Mouse (Mus musculus): ENCODE results near the gene 4930519G04Rik. TPM values are rescaled to one million over a fixed set of nuclear protein-coding genes. Genes with fewer than 3 reads are reported as not detected.
"Not testable (repeated sequence)": the region's sequence is repeated elsewhere in the genome, so short reads cannot be mapped to it uniquely, and the experiment has no call there.

The 4930519G04Rik gene
- polyA plus RNA-seq, 1 experiment from 2014 or later: not detected

DNA sequence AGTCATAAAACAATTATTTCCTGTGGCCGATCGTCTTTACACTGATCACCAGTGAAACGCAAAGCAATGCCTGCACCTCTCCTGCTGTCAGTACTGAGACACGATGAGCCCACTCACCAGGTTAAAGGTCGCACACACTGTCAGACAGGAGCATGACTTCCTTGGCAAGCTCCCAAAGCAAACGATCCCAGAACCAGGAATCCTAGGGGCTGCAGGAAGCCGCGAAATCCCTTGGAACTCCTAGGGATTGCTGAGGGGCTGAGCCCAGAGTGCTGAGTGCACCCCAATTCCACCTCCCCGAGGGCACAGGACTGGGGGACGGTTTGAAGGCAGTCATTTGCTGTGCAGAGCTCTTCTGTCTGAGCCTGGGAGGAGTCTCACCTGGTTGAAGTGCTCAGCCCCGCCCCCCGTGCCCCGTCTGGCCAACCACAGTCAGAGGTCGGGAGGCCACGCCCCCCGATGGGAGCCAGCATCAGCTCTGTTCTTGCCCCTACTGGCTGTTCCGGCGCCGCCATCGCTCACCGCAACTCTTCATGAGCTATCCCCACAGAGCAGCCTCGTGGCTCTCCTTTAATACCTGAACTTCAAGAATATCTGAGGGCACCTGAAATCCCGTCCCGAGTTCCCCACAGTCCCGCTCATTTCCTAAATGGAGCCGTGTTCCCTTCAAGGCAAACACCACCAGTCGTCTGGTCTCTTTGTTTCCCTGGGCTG is 27.3 kb upstream of the 4930519G04Rik start:
- Histone ChIP-seq H3K27ac (replicated peaks; ENCODE audit: low read depth, low read length) (no peak overlapping the region), H3K27me3 (ENCODE audit: control insufficient read depth, insufficient read depth, low read length) (no peaks in the 10 kb centered on the region), H3K4me3 (ENCODE audit: low read depth, low read length) (peak overlapping the region; percentile 32), H3K9me3 (replicated peaks; ENCODE audit: control insufficient read depth, low read length) (no peaks in the 10 kb centered on the region), H3K36me3 (replicated peaks; ENCODE audit: control insufficient read depth, insufficient read depth, low read depth, low read length) (no peaks in the 10 kb centered on the region), H3K9ac (replicated peaks; ENCODE audit: low read length) (peak overlapping the region; percentile 58), H3K4me1 (ENCODE audit: control insufficient read depth, insufficient read depth, low read length) (no peaks in the 10 kb centered on the region), H3K4me2 (ENCODE audit: low read depth, low read length) (peak overlapping the region; percentile 45)
- peak; percentile 74; the same call in 1 of the 2 replicates for ATAC-seq (replicated peaks; ENCODE audit: insufficient number of reproducible peaks, low FRiP score, low TSS enrichment, low read depth)
- peak; percentile 91 for DNase-seq (ENCODE audit: low spot score)
- 10% methylated on average over 26 of the region's 27 CpGs for WGBS

DNA sequence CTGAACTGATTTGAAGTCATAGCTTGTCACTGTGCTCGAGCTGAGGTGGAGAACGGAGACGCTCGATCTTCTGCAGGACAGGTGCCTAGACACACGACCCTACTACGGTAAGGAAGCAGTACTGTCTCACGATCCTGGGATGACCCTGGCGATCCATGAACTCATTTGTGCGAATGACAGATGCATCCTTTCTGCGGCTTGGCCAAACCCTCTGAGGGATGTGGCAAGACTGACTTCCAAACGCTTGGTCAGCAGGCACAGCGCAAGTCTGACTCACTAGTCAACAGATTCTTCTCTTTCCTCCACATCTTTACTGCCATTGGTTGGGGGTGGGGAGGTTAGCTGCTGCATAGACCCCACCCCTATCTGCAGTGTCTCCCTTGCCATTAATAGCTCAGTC is 26.0 kb upstream of the 4930519G04Rik start:
- DNase-seq (ENCODE audit: low spot score) (no peak), ATAC-seq (replicated peaks; ENCODE audit: insufficient number of reproducible peaks, low FRiP score, low TSS enrichment, low read depth) (no peak)
- Histone ChIP-seq H3K9me3 (replicated peaks; ENCODE audit: control insufficient read depth, low read length) (no peaks in the 10 kb centered on the region), H3K27ac (replicated peaks; ENCODE audit: low read depth, low read length) (no peak overlapping the region), H3K4me3 (ENCODE audit: low read depth, low read length) (no peak overlapping the region), H3K4me1 (ENCODE audit: control insufficient read depth, insufficient read depth, low read length) (no peaks in the 10 kb centered on the region), H3K36me3 (replicated peaks; ENCODE audit: control insufficient read depth, insufficient read depth, low read depth, low read length) (no peaks in the 10 kb centered on the region), H3K27me3 (ENCODE audit: control insufficient read depth, insufficient read depth, low read length) (no peaks in the 10 kb centered on the region), H3K9ac (replicated peaks; ENCODE audit: low read length) (no peak overlapping the region), H3K4me2 (ENCODE audit: low read depth, low read length) (no peak overlapping the region)
- 91% methylated on average over 12 of the region's 12 CpGs for WGBS

DNA sequence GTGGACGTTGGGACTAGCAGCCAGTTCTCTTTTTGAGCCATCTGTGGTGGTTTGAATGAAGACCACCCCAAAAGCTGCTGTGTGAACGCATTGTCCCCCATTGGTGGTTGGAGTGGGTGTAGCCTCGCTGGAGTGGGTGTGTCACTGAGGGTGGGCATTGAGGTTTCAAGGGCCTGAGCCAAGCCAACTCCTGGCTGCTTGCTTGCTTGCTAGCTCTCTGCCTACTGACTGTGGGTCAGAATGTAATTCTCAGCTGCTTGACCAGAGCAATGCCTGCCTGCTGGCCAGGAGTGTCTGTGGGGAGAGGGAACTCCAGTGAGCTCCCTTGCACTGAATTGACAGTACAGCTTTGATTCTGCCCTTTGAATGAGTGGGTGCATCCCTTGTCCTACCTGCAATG is 23.7 kb upstream of the 4930519G04Rik start:
- H3K27me3 ChIP-seq (ENCODE audit: control insufficient read depth, insufficient read depth, low read length): no peaks in the 10 kb centered on the region
- no peaks in the 10 kb centered on the region for H3K4me1 ChIP-seq (ENCODE audit: control insufficient read depth, insufficient read depth, low read length)
- no peak overlapping the region for H3K9ac ChIP-seq (replicated peaks; ENCODE audit: low read length)
- no peaks in the 10 kb centered on the region for H3K36me3 ChIP-seq (replicated peaks; ENCODE audit: control insufficient read depth, insufficient read depth, low read depth, low read length)
- no peak overlapping the region for H3K27ac ChIP-seq (replicated peaks; ENCODE audit: low read depth, low read length)
- H3K4me2 ChIP-seq (ENCODE audit: low read depth, low read length): no peak overlapping the region
- WGBS: 73% methylated on average over 3 of the region's 3 CpGs
- no peak overlapping the region for H3K4me3 ChIP-seq (ENCODE audit: low read depth, low read length)
- DNase-seq (ENCODE audit: low spot score) (no peak), ATAC-seq (replicated peaks; ENCODE audit: insufficient number of reproducible peaks, low FRiP score, low TSS enrichment, low read depth) (no peak)
- H3K9me3 ChIP-seq (replicated peaks; ENCODE audit: control insufficient read depth, low read length): no peaks in the 10 kb centered on the region

DNA sequence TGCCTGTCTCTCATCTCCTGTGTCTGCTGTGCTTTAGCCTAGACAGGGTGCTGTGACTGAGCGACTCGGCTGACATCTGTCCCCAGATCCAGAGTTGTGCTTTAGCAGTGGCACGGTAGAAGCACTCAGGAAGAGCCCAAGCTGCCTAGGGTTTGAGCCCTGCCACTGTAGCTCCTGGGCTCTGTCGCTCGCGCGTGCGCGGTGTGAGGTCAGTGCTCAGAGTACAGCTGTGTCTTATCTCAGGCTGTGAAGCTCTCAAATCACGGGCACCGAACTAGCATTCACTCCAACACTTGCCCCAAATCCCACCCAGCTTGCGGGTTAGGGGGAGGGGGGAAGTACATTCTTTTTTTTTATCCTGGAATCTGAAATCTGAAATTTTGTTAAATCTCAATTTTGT is 16.6 kb upstream of the 4930519G04Rik start:
- no peak overlapping the region for H3K9ac ChIP-seq (replicated peaks; ENCODE audit: low read length)
- no peak for DNase-seq (ENCODE audit: low spot score)
- H3K9me3 ChIP-seq (replicated peaks; ENCODE audit: control insufficient read depth, low read length): no peaks in the 10 kb centered on the region
- H3K36me3 ChIP-seq (replicated peaks; ENCODE audit: control insufficient read depth, insufficient read depth, low read depth, low read length): no peaks in the 10 kb centered on the region
- H3K27ac ChIP-seq (replicated peaks; ENCODE audit: low read depth, low read length): no peak overlapping the region
- no peak overlapping the region for H3K4me3 ChIP-seq (ENCODE audit: low read depth, low read length)
- H3K27me3 ChIP-seq (ENCODE audit: control insufficient read depth, insufficient read depth, low read length): no peaks in the 10 kb centered on the region
- no peaks in the 10 kb centered on the region for H3K4me1 ChIP-seq (ENCODE audit: control insufficient read depth, insufficient read depth, low read length)
- 64% methylated on average over 12 of the region's 12 CpGs for WGBS
- no peak for ATAC-seq (replicated peaks; ENCODE audit: insufficient number of reproducible peaks, low FRiP score, low TSS enrichment, low read depth)
- H3K4me2 ChIP-seq (ENCODE audit: low read depth, low read length): no peak overlapping the region

DNA sequence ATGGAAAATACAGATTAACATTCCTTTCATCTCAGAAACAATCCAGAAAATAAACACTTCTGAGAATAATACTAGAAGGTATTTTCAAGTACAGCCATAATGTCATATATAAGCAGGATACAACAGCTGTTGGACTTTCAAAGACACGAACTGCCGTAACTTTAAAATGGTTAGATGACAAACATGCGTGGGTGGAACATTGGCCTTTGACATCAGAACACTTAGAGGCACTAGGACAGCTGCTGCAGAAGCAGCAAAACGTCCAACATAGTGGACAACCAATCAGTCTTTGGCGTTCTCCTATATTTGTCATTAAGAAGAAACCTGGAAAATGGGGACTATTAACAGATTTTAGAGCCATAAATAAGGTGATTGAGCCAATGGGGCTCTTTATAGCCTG is 13.0 kb upstream of the 4930519G04Rik start:
- not testable (repeated sequence) for H3K27ac ChIP-seq (replicated peaks; ENCODE audit: low read depth, low read length); ATAC-seq (replicated peaks; ENCODE audit: insufficient number of reproducible peaks, low FRiP score, low TSS enrichment, low read depth); H3K4me3 ChIP-seq (ENCODE audit: low read depth, low read length); H3K9me3 ChIP-seq (replicated peaks; ENCODE audit: control insufficient read depth, low read length); H3K27me3 ChIP-seq (ENCODE audit: control insufficient read depth, insufficient read depth, low read length); H3K36me3 ChIP-seq (replicated peaks; ENCODE audit: control insufficient read depth, insufficient read depth, low read depth, low read length); H3K4me2 ChIP-seq (ENCODE audit: low read depth, low read length); DNase-seq (ENCODE audit: low spot score); H3K4me1 ChIP-seq (ENCODE audit: control insufficient read depth, insufficient read depth, low read length); H3K9ac ChIP-seq (replicated peaks; ENCODE audit: low read length)
- WGBS: 57% methylated on average over 5 of the region's 5 CpGs

DNA sequence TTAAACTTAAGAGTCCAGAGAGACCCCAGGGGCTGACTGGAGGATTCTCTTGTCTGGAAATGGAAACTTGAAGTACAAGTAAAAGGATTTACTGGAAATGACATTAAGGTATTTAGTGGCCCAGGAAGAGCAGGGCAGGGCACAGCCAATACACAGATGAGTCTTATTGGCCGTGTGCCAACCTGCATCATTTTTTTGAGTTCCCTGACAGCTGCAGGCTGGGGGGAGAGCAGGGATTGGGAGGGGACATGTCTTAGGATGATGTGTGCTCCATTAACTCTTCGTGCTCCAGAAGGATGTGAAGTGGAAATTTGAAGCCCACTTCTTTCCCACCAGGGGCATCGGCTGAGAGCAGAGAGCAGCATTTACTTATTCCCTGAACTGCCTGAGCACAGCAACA is 11.3 kb upstream of the 4930519G04Rik start:
- WGBS: 52% methylated on average over 3 of the region's 3 CpGs
- H3K36me3 ChIP-seq (replicated peaks; ENCODE audit: control insufficient read depth, insufficient read depth, low read depth, low read length); H3K4me3 ChIP-seq (ENCODE audit: low read depth, low read length); H3K9me3 ChIP-seq (replicated peaks; ENCODE audit: control insufficient read depth, low read length); H3K27me3 ChIP-seq (ENCODE audit: control insufficient read depth, insufficient read depth, low read length); H3K4me1 ChIP-seq (ENCODE audit: control insufficient read depth, insufficient read depth, low read length); H3K27ac ChIP-seq (replicated peaks; ENCODE audit: low read depth, low read length); H3K4me2 ChIP-seq (ENCODE audit: low read depth, low read length); ATAC-seq (replicated peaks; ENCODE audit: insufficient number of reproducible peaks, low FRiP score, low TSS enrichment, low read depth); H3K9ac ChIP-seq (replicated peaks; ENCODE audit: low read length): not testable (repeated sequence)
- peak; percentile 17 for DNase-seq (ENCODE audit: low spot score)

DNA sequence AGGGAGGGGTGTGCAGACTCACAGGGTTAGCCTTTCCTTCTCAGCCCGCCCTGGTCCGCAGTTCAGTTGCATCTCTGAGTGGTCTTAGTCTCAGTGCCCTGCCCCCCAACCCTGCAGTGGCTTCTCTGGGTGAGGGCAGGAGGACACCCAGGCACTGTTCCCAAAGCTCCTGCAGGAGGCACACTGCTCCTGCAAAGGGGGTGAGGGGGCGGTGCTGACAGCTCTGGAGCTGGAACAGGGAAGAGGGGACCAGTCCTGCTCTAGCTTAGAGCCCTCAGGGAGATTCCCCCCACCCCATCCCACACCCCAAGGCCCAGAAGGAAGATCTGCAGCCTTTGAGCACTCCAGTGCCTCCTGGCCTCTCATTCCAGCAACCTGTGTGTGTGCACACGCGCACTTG is 10.8 kb upstream of the 4930519G04Rik start:
- Histone ChIP-seq H3K9ac (replicated peaks; ENCODE audit: low read length) (no peak overlapping the region), H3K36me3 (replicated peaks; ENCODE audit: control insufficient read depth, insufficient read depth, low read depth, low read length) (no peaks in the 10 kb centered on the region), H3K27me3 (ENCODE audit: control insufficient read depth, insufficient read depth, low read length) (no peaks in the 10 kb centered on the region), H3K4me2 (ENCODE audit: low read depth, low read length) (no peak overlapping the region), H3K4me3 (ENCODE audit: low read depth, low read length) (no peak overlapping the region), H3K4me1 (ENCODE audit: control insufficient read depth, insufficient read depth, low read length) (no peaks in the 10 kb centered on the region), H3K9me3 (replicated peaks; ENCODE audit: control insufficient read depth, low read length) (no peaks in the 10 kb centered on the region), H3K27ac (replicated peaks; ENCODE audit: low read depth, low read length) (no peak overlapping the region)
- DNase-seq (ENCODE audit: low spot score): no peak
- no peak for ATAC-seq (replicated peaks; ENCODE audit: insufficient number of reproducible peaks, low FRiP score, low TSS enrichment, low read depth)
- WGBS: 61% methylated on average over 5 of the region's 5 CpGs

DNA sequence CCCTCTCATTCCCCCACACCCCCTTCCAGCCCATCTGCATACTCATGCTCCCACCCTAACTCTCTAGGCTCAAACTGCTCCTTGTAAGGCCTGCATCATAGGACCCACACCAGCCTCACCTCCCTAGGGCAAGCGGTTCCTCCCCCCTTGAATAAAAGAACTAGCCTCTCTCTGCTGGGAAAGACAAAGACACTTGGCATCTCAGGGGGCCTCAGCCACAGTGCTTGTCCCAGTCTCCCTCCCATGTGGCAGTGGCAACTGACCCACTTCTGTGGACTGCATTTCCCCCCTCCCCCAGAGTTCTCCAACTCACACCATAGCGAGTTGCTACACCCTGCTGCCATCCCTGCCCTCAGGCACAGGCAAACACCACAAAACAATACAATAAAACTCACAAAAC is 9.1 kb upstream of the 4930519G04Rik start:
- H3K9me3 ChIP-seq (replicated peaks; ENCODE audit: control insufficient read depth, low read length); H3K4me2 ChIP-seq (ENCODE audit: low read depth, low read length); H3K4me1 ChIP-seq (ENCODE audit: control insufficient read depth, insufficient read depth, low read length); H3K4me3 ChIP-seq (ENCODE audit: low read depth, low read length); H3K27ac ChIP-seq (replicated peaks; ENCODE audit: low read depth, low read length); H3K36me3 ChIP-seq (replicated peaks; ENCODE audit: control insufficient read depth, insufficient read depth, low read depth, low read length); ATAC-seq (replicated peaks; ENCODE audit: insufficient number of reproducible peaks, low FRiP score, low TSS enrichment, low read depth); H3K9ac ChIP-seq (replicated peaks; ENCODE audit: low read length); DNase-seq (ENCODE audit: low spot score); H3K27me3 ChIP-seq (ENCODE audit: control insufficient read depth, insufficient read depth, low read length): not testable (repeated sequence)
- 64% methylated on average over 2 of the region's 2 CpGs for WGBS
